Mouse (Mus musculus): ENCODE results near the gene Mex3d. TPM values are rescaled to one million over a fixed set of nuclear protein-coding genes. Genes with fewer than 3 reads are reported as not detected.
A peak's percentile ranks its signal among the peaks of the same experiment; 100 is the strongest.

The Mex3d gene
- polyA plus RNA-seq, 1 experiment from 2014 or later, result 7.7 TPM

DNA sequence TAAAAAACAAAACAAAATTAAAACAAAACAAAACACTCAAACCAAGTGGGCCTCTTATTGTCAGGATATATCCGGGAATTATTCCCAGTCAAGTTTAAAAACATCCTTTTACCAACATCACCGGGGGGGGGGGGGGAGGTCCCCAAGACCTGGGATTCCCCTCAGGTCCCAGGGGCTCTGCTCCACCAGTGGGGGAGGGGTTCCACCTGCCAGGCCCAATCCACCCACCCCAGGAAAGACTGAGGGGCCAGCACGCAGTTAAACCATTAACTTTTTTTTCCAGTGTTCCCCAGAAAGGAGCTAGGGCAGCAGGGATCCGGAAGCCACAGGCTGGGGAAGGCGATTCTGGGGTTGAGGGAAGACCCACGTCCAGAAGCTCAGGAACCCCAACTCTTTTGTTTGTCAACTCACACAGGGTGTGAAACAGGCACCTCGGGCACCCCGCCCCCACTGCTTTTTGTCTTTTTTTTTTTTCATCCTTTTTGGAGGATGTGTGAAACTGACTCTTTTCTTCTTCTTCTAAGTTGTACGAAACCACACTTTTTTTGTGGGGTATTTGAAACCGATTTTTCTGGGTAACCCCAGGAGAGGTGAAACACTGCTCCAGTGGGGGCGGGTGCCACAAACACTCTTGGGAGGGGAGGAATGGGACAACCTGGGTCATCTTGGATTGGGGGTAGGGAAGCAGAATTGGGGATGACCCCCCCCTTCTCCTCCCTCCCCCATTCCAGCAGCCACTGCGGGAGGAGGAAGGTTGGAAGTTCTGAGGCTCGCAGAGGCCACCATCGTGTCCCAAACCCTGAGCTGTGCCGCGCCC lies 44.3 kb upstream of the Mex3d start:
- H3K4me3 ChIP-seq (ENCODE audit: low read depth, low read length), result peak overlapping the region; percentile 98
- 9% methylated on average over 16 of the region's 16 CpGs for WGBS
- H3K9me3 ChIP-seq (ENCODE audit: control insufficient read depth, low read depth, low read length), result no peaks in the 10 kb centered on the region
- peak overlapping the region; percentile 97 for H3K4me2 ChIP-seq (replicated peaks; ENCODE audit: low read depth, low read length)
- peaks cover 39% of the 10 kb centered on the region for H3K36me3 ChIP-seq (ENCODE audit: control insufficient read depth, insufficient read depth, low read length)
- H3K27ac ChIP-seq (ENCODE audit: low read length), result peak overlapping the region; percentile 89; the same call in 1 of the 2 replicates
- peak overlapping the region; percentile 99 for H3K9ac ChIP-seq (replicated peaks; ENCODE audit: low read depth, low read length)
- no peak for ATAC-seq (ENCODE audit: insufficient number of reproducible peaks, insufficient read depth, low FRiP score, low read depth)
- H3K4me1 ChIP-seq (ENCODE audit: control insufficient read depth, insufficient read depth, low read length), result peaks cover 17% of the 10 kb centered on the region; the same call in 1 of the 2 replicates
- H3K27me3 ChIP-seq (ENCODE audit: control insufficient read depth, insufficient read depth, low read length), result no peaks in the 10 kb centered on the region

DNA sequence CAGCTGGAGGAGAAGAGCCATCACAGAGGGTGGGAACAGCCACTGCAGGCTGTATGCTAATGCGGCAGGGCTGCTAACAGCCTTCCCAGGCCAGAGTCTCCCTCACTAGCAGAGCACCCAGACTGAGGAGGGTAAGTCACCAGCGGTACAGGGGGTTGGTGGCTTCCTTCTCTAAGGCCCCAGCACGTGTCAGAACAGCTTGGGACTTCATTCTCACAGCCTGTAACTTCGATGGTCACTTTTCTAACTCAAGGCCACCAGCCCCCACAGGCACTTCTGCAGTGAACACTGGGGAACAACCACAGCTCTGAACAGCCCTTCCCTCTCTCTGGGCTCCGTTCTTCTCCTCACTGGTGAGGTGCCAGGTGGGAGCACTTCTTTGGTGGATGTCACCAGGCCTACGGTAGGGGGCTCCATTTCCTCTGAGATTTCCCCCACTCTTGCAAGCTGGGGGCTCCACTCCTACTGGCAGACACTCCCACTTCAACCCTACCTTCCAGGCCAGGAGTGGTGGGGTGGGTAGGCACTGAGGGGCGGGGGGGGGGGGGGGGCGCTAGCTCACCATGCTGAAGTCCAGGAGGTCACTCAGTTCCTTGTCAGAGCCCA lies 43.0 kb upstream of the Mex3d start:
- H3K4me3 ChIP-seq (ENCODE audit: low read depth, low read length), result peak overlapping the region; percentile 98; the same call in 1 of the 2 replicates
- 70% methylated on average over 7 of the region's 8 CpGs for WGBS
- ATAC-seq (ENCODE audit: insufficient number of reproducible peaks, insufficient read depth, low FRiP score, low read depth), result no peak
- no peaks in the 10 kb centered on the region for H3K9me3 ChIP-seq (ENCODE audit: control insufficient read depth, low read depth, low read length)
- H3K27me3 ChIP-seq (ENCODE audit: control insufficient read depth, insufficient read depth, low read length), result no peaks in the 10 kb centered on the region
- no peak overlapping the region for H3K27ac ChIP-seq (ENCODE audit: low read length)
- H3K4me2 ChIP-seq (replicated peaks; ENCODE audit: low read depth, low read length), result no peak overlapping the region
- peaks cover 52% of the 10 kb centered on the region for H3K36me3 ChIP-seq (ENCODE audit: control insufficient read depth, insufficient read depth, low read length)
- H3K9ac ChIP-seq (replicated peaks; ENCODE audit: low read depth, low read length), result no peak overlapping the region
- H3K4me1 ChIP-seq (ENCODE audit: control insufficient read depth, insufficient read depth, low read length), result peaks cover 11% of the 10 kb centered on the region; the same call in 1 of the 2 replicates

DNA sequence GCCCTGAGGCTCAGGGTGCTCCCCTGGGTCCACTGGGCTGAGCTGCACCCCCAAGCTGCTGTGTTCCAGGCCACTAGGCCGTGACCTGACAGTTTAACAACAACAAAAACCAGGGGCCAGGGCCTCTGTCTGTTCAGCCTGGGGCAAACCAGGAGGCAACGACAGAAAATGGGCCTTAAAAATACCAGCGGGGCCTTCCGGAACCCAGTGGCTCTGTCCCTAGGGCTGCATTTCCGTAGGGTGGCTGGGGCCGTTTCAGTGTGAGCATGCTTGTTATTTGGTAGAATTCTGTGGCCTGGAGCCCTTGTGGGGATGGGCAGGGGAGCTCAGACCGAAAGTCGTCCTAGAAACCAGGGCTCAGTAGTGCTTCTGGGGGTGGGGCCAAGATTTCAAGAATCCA lies 42.3 kb upstream of the Mex3d start:
- peaks cover 58% of the 10 kb centered on the region for H3K36me3 ChIP-seq (ENCODE audit: control insufficient read depth, insufficient read depth, low read length)
- 88% methylated on average over 8 of the region's 8 CpGs for WGBS
- peaks cover 3% of the 10 kb centered on the region; the same call in 1 of the 2 replicates for H3K9me3 ChIP-seq (ENCODE audit: control insufficient read depth, low read depth, low read length)
- no peak for ATAC-seq (ENCODE audit: insufficient number of reproducible peaks, insufficient read depth, low FRiP score, low read depth)
- no peak overlapping the region for H3K9ac ChIP-seq (replicated peaks; ENCODE audit: low read depth, low read length)
- no peak overlapping the region for H3K4me3 ChIP-seq (ENCODE audit: low read depth, low read length)
- no peaks in the 10 kb centered on the region for H3K27me3 ChIP-seq (ENCODE audit: control insufficient read depth, insufficient read depth, low read length)
- peaks cover 11% of the 10 kb centered on the region; the same call in 1 of the 2 replicates for H3K4me1 ChIP-seq (ENCODE audit: control insufficient read depth, insufficient read depth, low read length)
- H3K27ac ChIP-seq (ENCODE audit: low read length), result no peak overlapping the region
- H3K4me2 ChIP-seq (replicated peaks; ENCODE audit: low read depth, low read length), result no peak overlapping the region

DNA sequence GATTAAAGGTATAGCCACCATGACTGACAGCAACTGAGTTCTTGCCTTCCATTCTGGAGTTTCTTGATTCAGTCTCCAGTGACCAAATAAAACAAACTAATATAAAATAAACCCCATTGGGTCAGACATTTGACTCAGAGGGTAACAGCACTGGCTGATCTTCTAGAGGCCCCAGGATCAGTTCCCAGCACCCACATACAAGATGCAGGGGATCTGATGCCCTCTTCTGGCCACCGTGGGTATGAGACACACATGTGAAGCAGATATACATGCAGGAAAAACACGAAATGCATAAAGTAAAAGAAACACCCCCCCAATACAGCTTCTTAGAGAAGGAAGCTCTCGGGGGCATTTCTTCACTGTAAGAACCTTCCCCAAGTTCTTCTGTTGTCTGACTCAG lies 37.6 kb upstream of the Mex3d start:
- Histone ChIP-seq H3K27ac (ENCODE audit: low read length) (no peak overlapping the region), H3K27me3 (ENCODE audit: control insufficient read depth, insufficient read depth, low read length) (no peaks in the 10 kb centered on the region), H3K4me1 (ENCODE audit: control insufficient read depth, insufficient read depth, low read length) (0 out of 2 replicates have a peak, but pooled peaks cover 2% of the 10 kb centered on the region), H3K4me3 (ENCODE audit: low read depth, low read length) (no peak overlapping the region), H3K9ac (replicated peaks; ENCODE audit: low read depth, low read length) (no peak overlapping the region), H3K36me3 (ENCODE audit: control insufficient read depth, insufficient read depth, low read length) (peaks cover 88% of the 10 kb centered on the region), H3K4me2 (replicated peaks; ENCODE audit: low read depth, low read length) (no peak overlapping the region), H3K9me3 (ENCODE audit: control insufficient read depth, low read depth, low read length) (peaks cover 3% of the 10 kb centered on the region; the same call in 1 of the 2 replicates)
- ATAC-seq (ENCODE audit: insufficient number of reproducible peaks, insufficient read depth, low FRiP score, low read depth), result no peak
- WGBS, result 92% methylated on average over 3 of the region's 3 CpGs

DNA sequence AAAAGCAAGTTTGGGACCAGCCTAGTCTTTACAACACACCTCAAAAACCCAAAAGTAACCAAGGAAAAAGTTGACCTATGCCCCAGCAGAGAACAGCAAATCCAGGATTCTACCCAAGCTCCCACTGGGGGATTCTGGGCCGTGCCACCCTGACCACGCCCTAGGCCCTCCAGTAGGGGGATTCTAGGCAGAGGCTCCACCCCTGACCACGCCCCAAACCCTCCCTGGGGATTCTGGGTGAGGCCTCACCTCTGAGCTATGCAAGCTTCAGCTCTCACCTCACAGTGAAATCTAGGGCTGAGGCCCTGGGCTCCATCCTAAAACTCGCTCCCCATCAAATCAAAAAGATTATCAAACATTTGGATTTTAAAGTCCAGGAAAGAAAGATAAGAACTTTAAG lies 36.1 kb upstream of the Mex3d start:
- H3K9ac ChIP-seq (replicated peaks; ENCODE audit: low read depth, low read length), result no peak overlapping the region
- 45% methylated on average over 4 of the region's 4 CpGs for WGBS
- H3K9me3 ChIP-seq (ENCODE audit: control insufficient read depth, low read depth, low read length), result peaks cover 3% of the 10 kb centered on the region; the same call in 1 of the 2 replicates
- H3K4me3 ChIP-seq (ENCODE audit: low read depth, low read length), result no peak overlapping the region
- H3K36me3 ChIP-seq (ENCODE audit: control insufficient read depth, insufficient read depth, low read length), result peaks cover 88% of the 10 kb centered on the region
- H3K4me2 ChIP-seq (replicated peaks; ENCODE audit: low read depth, low read length), result no peak overlapping the region
- no peaks in the 10 kb centered on the region for H3K27me3 ChIP-seq (ENCODE audit: control insufficient read depth, insufficient read depth, low read length)
- H3K27ac ChIP-seq (ENCODE audit: low read length), result no peak overlapping the region; the same call in 1 of the 2 replicates
- H3K4me1 ChIP-seq (ENCODE audit: control insufficient read depth, insufficient read depth, low read length), result 0 out of 2 replicates have a peak, but pooled peaks cover 5% of the 10 kb centered on the region
- ATAC-seq (ENCODE audit: insufficient number of reproducible peaks, insufficient read depth, low FRiP score, low read depth), result peak; percentile 75

DNA sequence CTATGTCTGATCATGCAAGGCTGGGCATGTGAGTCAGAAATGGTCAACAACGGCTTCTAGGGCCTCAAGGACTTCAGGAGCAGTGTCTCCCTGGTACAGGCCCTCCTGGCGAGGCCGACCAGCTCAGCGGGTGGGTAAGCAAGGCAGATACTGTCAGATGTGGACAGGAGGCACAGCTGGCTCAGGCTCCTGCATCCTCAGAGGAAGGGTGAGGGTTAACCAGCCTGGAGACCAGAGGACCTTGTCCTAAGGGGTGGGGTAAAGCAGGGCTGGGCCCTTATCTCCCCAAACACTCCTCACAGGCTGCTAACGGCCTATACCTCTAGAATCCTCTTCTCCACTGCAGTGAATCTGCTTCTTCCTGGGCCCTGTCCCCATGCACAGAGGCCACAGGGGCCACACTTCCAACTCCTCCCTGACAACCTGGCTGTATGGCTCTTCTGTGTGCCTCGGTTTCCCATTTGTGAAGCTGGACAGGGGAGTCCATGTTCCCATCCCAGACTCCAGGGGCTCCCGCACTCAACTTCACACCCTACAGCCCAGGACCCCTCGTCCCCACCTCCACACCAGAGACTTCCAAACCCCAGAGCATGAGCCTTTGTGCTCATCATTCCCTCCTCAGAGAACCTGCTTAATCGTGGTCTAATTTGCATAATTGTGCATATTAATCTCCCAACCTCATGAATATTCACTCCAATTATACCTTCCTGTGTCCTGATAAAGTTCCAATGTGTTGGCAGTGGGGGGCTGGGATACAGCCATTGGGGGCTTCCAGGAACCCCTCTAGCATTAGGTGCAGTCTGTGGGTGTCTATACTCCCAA lies 34.4 kb upstream of the Mex3d start:
- H3K4me3 ChIP-seq (ENCODE audit: low read depth, low read length), result no peak overlapping the region
- ATAC-seq (ENCODE audit: insufficient number of reproducible peaks, insufficient read depth, low FRiP score, low read depth), result peak; percentile 24; the same call in 1 of the 2 replicates
- no peak overlapping the region for H3K4me2 ChIP-seq (replicated peaks; ENCODE audit: low read depth, low read length)
- 80% methylated on average over 9 of the region's 9 CpGs for WGBS
- H3K9ac ChIP-seq (replicated peaks; ENCODE audit: low read depth, low read length), result no peak overlapping the region
- peaks cover 3% of the 10 kb centered on the region; the same call in 1 of the 2 replicates for H3K9me3 ChIP-seq (ENCODE audit: control insufficient read depth, low read depth, low read length)
- H3K4me1 ChIP-seq (ENCODE audit: control insufficient read depth, insufficient read depth, low read length), result 0 out of 2 replicates have a peak, but pooled peaks cover 8% of the 10 kb centered on the region
- no peaks in the 10 kb centered on the region for H3K27me3 ChIP-seq (ENCODE audit: control insufficient read depth, insufficient read depth, low read length)
- no peak overlapping the region for H3K27ac ChIP-seq (ENCODE audit: low read length)
- peaks cover 88% of the 10 kb centered on the region for H3K36me3 ChIP-seq (ENCODE audit: control insufficient read depth, insufficient read depth, low read length)

DNA sequence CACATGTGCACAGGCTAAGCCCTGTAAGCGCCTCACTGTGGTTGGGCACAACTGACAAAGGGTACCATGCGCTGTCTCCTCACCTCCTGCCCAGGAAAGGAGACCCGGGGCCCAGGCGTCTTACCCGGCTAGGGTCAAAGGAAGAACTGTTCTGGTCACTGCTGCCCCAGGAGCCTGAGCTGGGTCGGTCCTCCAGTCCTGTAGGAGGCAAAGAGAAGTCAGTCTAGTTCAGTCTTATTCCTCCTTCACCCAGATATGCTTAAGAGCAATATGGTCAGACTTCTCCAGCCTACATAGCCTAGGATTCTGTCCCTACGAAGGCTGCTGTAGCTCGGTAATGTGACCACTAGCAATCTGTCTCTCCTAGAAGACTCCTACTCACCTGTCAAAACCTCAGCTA lies 33.7 kb upstream of the Mex3d start:
- H3K4me1 ChIP-seq (ENCODE audit: control insufficient read depth, insufficient read depth, low read length), result 0 out of 2 replicates have a peak, but pooled peaks cover 8% of the 10 kb centered on the region
- no peak for ATAC-seq (ENCODE audit: insufficient number of reproducible peaks, insufficient read depth, low FRiP score, low read depth)

DNA sequence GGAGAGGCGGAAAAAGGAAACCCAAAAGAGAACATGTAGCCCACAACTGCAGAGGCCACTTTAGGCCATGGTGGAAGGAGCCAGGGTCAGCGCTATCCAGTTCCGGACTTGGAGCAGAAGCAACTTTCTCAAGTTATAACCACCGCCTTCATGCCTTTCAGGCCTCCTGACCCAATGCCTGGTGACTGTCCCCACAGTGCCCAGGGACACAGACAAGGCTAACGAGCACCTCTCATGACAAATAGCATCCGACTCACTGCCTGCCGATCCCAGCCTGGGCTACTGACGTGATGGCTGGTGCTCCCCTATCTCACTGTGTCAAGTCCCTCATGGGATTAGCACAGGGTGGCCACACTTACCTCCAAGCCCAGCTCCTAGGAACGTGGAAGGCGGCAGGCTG lies 33.3 kb upstream of the Mex3d start:
- H3K4me2 ChIP-seq (replicated peaks; ENCODE audit: low read depth, low read length), result no peak overlapping the region
- no peak for ATAC-seq (ENCODE audit: insufficient number of reproducible peaks, insufficient read depth, low FRiP score, low read depth)

More for the DNA sequence above, 33.7 kb upstream of the Mex3d start:
- H3K9me3 ChIP-seq (ENCODE audit: control insufficient read depth, low read depth, low read length), result peaks cover 3% of the 10 kb centered on the region; the same call in 1 of the 2 replicates
- no peak overlapping the region for H3K4me2 ChIP-seq (replicated peaks; ENCODE audit: low read depth, low read length)
- H3K27me3 ChIP-seq (ENCODE audit: control insufficient read depth, insufficient read depth, low read length), result no peaks in the 10 kb centered on the region
- no peak overlapping the region for H3K27ac ChIP-seq (ENCODE audit: low read length)
- WGBS, result 89% methylated on average over 8 of the region's 8 CpGs
- H3K4me3 ChIP-seq (ENCODE audit: low read depth, low read length), result no peak overlapping the region
- H3K9ac ChIP-seq (replicated peaks; ENCODE audit: low read depth, low read length), result no peak overlapping the region
- peaks cover 88% of the 10 kb centered on the region for H3K36me3 ChIP-seq (ENCODE audit: control insufficient read depth, insufficient read depth, low read length)

More for the DNA sequence above, 33.3 kb upstream of the Mex3d start:
- Histone ChIP-seq H3K4me1 (ENCODE audit: control insufficient read depth, insufficient read depth, low read length) (0 out of 2 replicates have a peak, but pooled peaks cover 8% of the 10 kb centered on the region), H3K27me3 (ENCODE audit: control insufficient read depth, insufficient read depth, low read length) (no peaks in the 10 kb centered on the region), H3K4me3 (ENCODE audit: low read depth, low read length) (no peak overlapping the region), H3K9ac (replicated peaks; ENCODE audit: low read depth, low read length) (no peak overlapping the region), H3K36me3 (ENCODE audit: control insufficient read depth, insufficient read depth, low read length) (peaks cover 88% of the 10 kb centered on the region), H3K27ac (ENCODE audit: low read length) (no peak overlapping the region), H3K9me3 (ENCODE audit: control insufficient read depth, low read depth, low read length) (peaks cover 3% of the 10 kb centered on the region; the same call in 1 of the 2 replicates)
- 94% methylated on average over 10 of the region's 10 CpGs for WGBS

Data from stomach, embryonic 14.5 days (tissue).